Mouse (Mus musculus) forebrain, embryonic 15.5 days (tissue): ENCODE measurements around the gene Cd96. TPM values are rescaled to one million over a fixed set of nuclear protein-coding genes. Genes with fewer than 3 reads are reported as not detected.
A peak's percentile ranks its signal among the peaks of the same experiment; 100 is the strongest.

Experiments
- ATAC-seq: fragments of 200-750 bp; cut with Nextera tagmentation; replicated peaks from 2 replicates; pipeline ENCODE4 v1.8.0; 2017; ENCODE audit warnings: mild to moderate bottlenecking, moderate TSS enrichment, moderate library complexity
- H3K27ac ChIP-seq: fragments of 300-500 bp; sonication (generic); replicated peaks from 2 replicates; pipeline ENCODE4 v1.5.1; 2015; ENCODE audit warnings: mild to moderate bottlenecking, inconsistent platforms
- H3K27me3 ChIP-seq: fragments of 300-500 bp; sonication (generic); 2 replicates; pipeline ENCODE4 v1.6.1; 2015; ENCODE audit warnings: inconsistent platforms
- H3K36me3 ChIP-seq: fragments of 300-500 bp; sonication (generic); 2 replicates; pipeline ENCODE4 v1.6.1; 2015; ENCODE audit warnings: mild to moderate bottlenecking, inconsistent platforms
- H3K4me1 ChIP-seq: fragments of 300-500 bp; sonication (generic); 2 replicates; pipeline ENCODE4 v1.6.1; 2015; ENCODE audit warnings: inconsistent platforms
- H3K4me2 ChIP-seq: fragments of 300-500 bp; sonication (generic); replicated peaks from 2 replicates; pipeline ENCODE4 v1.6.1; 2015; ENCODE audit warnings: mild to moderate bottlenecking, inconsistent platforms
- H3K4me3 ChIP-seq: fragments of 300-500 bp; sonication (generic); 2 replicates; pipeline ENCODE4 v1.5.1; 2015; ENCODE audit warnings: mild to moderate bottlenecking, inconsistent platforms
- H3K9ac ChIP-seq: fragments of 300-500 bp; sonication (generic); replicated peaks from 2 replicates; pipeline ENCODE4 v1.6.1; 2015; ENCODE audit warnings: mild to moderate bottlenecking, inconsistent platforms
- H3K9me3 ChIP-seq: fragments of 300-500 bp; sonication (generic); 2 replicates; pipeline ENCODE4 v1.6.1; 2016; ENCODE audit warnings: inconsistent platforms
- WGBS: fragments of 180-500 bp; shearing (Covaris S2); methylation state at CpG from one replicate; pipeline ENCODE4 v1.1.7; 2015; ENCODE audit warnings: mixed read lengths; 5-methylcytosine and 5-hydroxymethylcytosine counted together
- polyA plus RNA-seq: library from polyadenylated mRNA; unstranded; fragments of >200 nt; fragmentation: Nextera tagmentation; extraction: Ambion mirVana; gene quantifications from 2 replicates; pipeline ENCODE4 v1.2.1, GENCODE M21; 2015

Gene Cd96
- polyA plus RNA-seq, 1 experiment from 2014 or later = not detected

DNA sequence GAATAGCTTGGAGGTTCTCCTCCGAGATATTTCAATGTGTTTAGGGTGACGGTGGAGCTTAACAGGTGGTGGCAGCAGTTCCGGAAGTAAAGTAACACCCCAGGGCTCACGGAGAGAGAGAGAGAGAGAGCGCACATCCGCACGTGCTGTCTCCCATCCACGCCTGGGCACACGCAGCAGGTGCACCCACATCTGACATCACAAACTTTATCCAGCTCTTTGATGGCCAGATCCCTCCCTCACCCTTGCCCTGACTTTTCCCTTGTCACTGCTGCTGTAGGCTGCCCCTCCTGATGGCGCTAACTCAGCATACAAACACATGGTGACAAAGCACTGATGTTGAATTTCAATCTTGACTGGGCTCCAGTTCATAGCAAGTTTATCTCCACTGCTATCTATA, 113.8 kb downstream of the Cd96 start:
- no peak for ATAC-seq
- WGBS = 80% methylated on average over 10 of the region's 10 CpGs
- H3K4me2 ChIP-seq = no peak overlapping the region

DNA sequence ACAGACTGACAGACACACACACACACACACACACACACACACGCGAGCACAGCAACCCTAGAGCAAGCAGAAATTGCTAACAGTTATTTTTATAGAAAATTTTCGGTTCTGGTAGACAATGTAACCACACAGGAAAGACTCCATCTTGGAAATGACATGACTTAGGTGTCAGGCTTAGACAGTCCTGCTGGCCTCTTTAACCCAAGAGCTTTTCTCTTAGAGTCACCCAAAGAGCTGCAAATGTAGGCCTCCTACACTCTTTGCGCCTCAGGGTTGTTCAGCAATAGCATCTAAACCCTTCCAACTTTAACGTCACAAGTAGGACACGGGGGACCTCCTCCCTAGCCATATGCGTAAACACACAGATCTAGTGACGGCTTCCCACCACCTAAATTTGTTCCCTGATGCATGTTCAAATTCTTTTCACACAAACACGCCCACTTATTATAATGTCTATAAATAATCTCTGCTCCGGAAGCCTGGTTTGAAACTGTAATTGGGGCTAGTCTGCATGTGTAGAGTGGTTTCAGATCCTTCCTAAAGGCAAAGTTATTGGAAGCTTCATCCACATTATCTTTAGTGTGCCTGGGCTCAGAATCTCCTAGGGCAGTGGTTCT, 118.4 kb downstream of the Cd96 start:
- no peak for ATAC-seq
- no peaks in the 10 kb centered on the region for H3K36me3 ChIP-seq
- 78% methylated on average over 10 of the region's 10 CpGs for WGBS

More for the DNA sequence above, 113.8 kb downstream of the Cd96 start:
- H3K36me3 ChIP-seq = no peaks in the 10 kb centered on the region
- no peaks in the 10 kb centered on the region for H3K9me3 ChIP-seq
- H3K4me1 ChIP-seq = peaks cover 28% of the 10 kb centered on the region
- H3K27ac ChIP-seq = no peak overlapping the region
- no peaks in the 10 kb centered on the region for H3K27me3 ChIP-seq
- H3K9ac ChIP-seq = no peak overlapping the region
- no peak overlapping the region for H3K4me3 ChIP-seq

GRCm38 (mm10) chr16:46000976-46001375, 119.1 kb downstream of the Cd96 start:
- 75% methylated on average over 3 of the region's 3 CpGs for WGBS
- Histone ChIP-seq H3K9ac (no peak overlapping the region), H3K36me3 (no peaks in the 10 kb centered on the region), H3K4me1 (peaks cover 24% of the 10 kb centered on the region), H3K4me2 (no peak overlapping the region), H3K4me3 (no peak overlapping the region), H3K9me3 (no peaks in the 10 kb centered on the region), H3K27ac (no peak overlapping the region), H3K27me3 (no peaks in the 10 kb centered on the region)
- ATAC-seq = no peak

More for the DNA sequence above, 118.4 kb downstream of the Cd96 start:
- H3K27ac ChIP-seq = no peak overlapping the region
- no peaks in the 10 kb centered on the region for H3K27me3 ChIP-seq
- no peak overlapping the region for H3K4me3 ChIP-seq
- H3K4me2 ChIP-seq = no peak overlapping the region
- H3K9ac ChIP-seq = no peak overlapping the region
- H3K4me1 ChIP-seq = peaks cover 24% of the 10 kb centered on the region
- no peaks in the 10 kb centered on the region for H3K9me3 ChIP-seq

GRCm38 (mm10) chr16:45999374-46000191, 120.5 kb downstream of the Cd96 start:
- 16% methylated on average over 10 of the region's 10 CpGs for WGBS

GRCm38 (mm10) chr16:45998231-45998630, 121.8 kb downstream of the Cd96 start:
- WGBS = 83% methylated on average over 7 of the region's 7 CpGs
- Histone ChIP-seq H3K27me3 (no peaks in the 10 kb centered on the region), H3K9ac (no peak overlapping the region), H3K9me3 (no peaks in the 10 kb centered on the region), H3K36me3 (no peaks in the 10 kb centered on the region), H3K27ac (no peak overlapping the region), H3K4me3 (no peak overlapping the region), H3K4me1 (peaks cover 24% of the 10 kb centered on the region), H3K4me2 (no peak overlapping the region)
- no peak for ATAC-seq

More at GRCm38 (mm10) chr16:45999374-46000191, 120.5 kb downstream of the Cd96 start:
- H3K4me2 ChIP-seq = no peak overlapping the region
- H3K27ac ChIP-seq = peak overlapping the region; percentile 24
- H3K9ac ChIP-seq = no peak overlapping the region
- no peak overlapping the region for H3K4me3 ChIP-seq
- ATAC-seq = peak; percentile 91
- H3K4me1 ChIP-seq = peaks cover 24% of the 10 kb centered on the region
- no peaks in the 10 kb centered on the region for H3K36me3 ChIP-seq
- H3K9me3 ChIP-seq = no peaks in the 10 kb centered on the region
- H3K27me3 ChIP-seq = no peaks in the 10 kb centered on the region

DNA sequence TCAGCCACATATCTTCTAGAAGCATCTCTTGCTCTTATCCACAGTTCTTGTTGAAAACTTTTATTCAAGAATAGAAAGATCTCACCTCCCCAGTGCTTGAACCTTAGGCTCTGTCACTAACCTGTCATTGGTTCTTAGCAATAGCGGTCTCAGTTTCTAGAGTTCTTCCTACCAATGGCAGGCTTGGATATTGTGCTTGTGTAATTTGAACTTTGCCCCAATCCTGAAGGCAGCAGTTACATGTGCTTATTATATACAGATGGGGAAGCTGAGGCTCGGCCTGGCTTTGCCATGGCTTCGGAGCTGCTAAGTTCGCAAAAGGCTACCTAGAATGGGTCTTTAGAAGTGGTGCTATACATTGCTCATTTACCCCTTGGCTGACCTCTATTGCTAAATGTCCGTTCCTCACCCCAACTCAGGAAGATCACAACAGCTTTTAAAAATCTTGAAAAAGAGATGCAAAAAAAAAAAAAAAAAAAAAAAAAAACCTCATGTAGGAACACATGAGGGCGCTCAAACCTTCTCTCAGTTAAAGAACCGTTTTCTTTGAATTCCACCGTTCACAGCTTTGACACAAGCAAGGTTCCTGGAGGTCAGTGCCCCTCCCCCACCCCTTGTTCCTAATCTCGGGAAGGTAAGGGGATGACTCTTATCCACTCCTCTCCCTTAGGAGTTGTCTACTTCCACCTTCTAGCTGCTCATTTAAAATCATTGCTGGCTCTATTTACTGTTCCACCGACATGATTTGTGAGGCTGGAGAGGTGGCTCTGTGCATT, 129.0 kb downstream of the Cd96 start:
- no peak overlapping the region for H3K4me2 ChIP-seq
- no peaks in the 10 kb centered on the region for H3K36me3 ChIP-seq
- no peak overlapping the region for H3K27ac ChIP-seq
- no peaks in the 10 kb centered on the region for H3K9me3 ChIP-seq
- H3K4me3 ChIP-seq = no peak overlapping the region
- no peak for ATAC-seq
- H3K9ac ChIP-seq = no peak overlapping the region
- no peaks in the 10 kb centered on the region for H3K27me3 ChIP-seq
- 49% methylated on average over 10 of the region's 10 CpGs for WGBS
- no peaks in the 10 kb centered on the region for H3K4me1 ChIP-seq

GRCm38 (mm10) chr16:45986236-45986635, 133.8 kb downstream of the Cd96 start:
- Histone ChIP-seq H3K27me3 (no peaks in the 10 kb centered on the region), H3K4me1 (no peaks in the 10 kb centered on the region), H3K36me3 (no peaks in the 10 kb centered on the region), H3K9ac (no peak overlapping the region), H3K4me2 (no peak overlapping the region), H3K9me3 (no peaks in the 10 kb centered on the region), H3K4me3 (no peak overlapping the region), H3K27ac (no peak overlapping the region)
- ATAC-seq = no peak
- WGBS = 30% methylated on average over 1 of the region's 1 CpGs

Other genes with a start within 250 kb of the Cd96 start
- gene Phldb2, start 166.7 kb downstream of the Cd96 start, polyA plus RNA-seq = 7.2 and 7.8 TPM in 2 replicates
- gene Plcxd2, start 110.0 kb downstream of the Cd96 start, polyA plus RNA-seq = 14.1 and 14.4 TPM in 2 replicates
- 1.7 and 2.2 TPM in 2 replicates for gene Gm4737, start 34.8 kb upstream of the Cd96 start, polyA plus RNA-seq